Mouse (Mus musculus): ENCODE data around the gene Itga9. TPM values are rescaled to one million over a fixed set of nuclear protein-coding genes. Genes with fewer than 3 reads are reported as not detected.

Itga9 gene
- total and polyA plus RNA-seq, 2 experiments: 9.1 to 15.8 TPM

DNA sequence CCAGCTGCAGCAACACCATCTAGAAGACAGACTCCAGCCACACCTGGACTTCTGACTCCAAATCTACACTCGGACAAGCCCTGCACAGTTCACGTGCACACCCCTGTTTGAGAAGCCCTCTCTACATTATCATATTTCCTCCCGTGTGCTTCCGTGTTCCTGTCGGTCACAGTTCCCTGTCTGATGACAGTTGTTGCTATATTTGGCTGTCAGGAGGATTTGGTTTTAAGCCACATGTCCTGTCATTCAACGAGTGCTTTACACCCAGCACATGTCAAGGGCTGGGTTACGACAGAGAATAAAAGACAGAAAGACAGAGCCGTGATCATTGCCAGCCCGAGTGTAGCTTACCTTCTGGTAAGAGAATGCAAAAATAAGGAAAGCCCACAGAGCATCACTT is 250.2 kb downstream of the Itga9 start:
- TF ChIP-seq CTCF (IDR thresholded peaks at IDR 0.05; ENCODE audit: low read depth, low read length) (no peak), POLR2A (IDR thresholded peaks at IDR 0.05; ENCODE audit: extremely low read depth, insufficient read depth, low read length) (no peak)
- no peak for DNase-seq (ENCODE audit: extremely low read depth, low read depth, low spot score)
- H3K27ac ChIP-seq (replicated peaks; ENCODE audit: insufficient read depth, low read depth, low read length): no peak overlapping the region
- H3K27me3 ChIP-seq (ENCODE audit: control insufficient read depth, insufficient read depth, low read length): no peaks in the 10 kb centered on the region
- WGBS: 71% methylated on average over 9 of the region's 9 CpGs
- H3K4me3 ChIP-seq (ENCODE audit: insufficient read depth, low read depth, low read length): no peak overlapping the region
- no peaks in the 10 kb centered on the region for H3K36me3 ChIP-seq (ENCODE audit: control insufficient read depth, insufficient read depth, low read length)
- H3K9ac ChIP-seq (ENCODE audit: low read depth, low read length): no peak overlapping the region
- H3K4me1 ChIP-seq (ENCODE audit: control insufficient read depth, insufficient read depth, low read length): no peaks in the 10 kb centered on the region
- H3K79me2 ChIP-seq (ENCODE audit: control insufficient read depth, insufficient read depth, low read length): no peaks in the 10 kb centered on the region

DNA sequence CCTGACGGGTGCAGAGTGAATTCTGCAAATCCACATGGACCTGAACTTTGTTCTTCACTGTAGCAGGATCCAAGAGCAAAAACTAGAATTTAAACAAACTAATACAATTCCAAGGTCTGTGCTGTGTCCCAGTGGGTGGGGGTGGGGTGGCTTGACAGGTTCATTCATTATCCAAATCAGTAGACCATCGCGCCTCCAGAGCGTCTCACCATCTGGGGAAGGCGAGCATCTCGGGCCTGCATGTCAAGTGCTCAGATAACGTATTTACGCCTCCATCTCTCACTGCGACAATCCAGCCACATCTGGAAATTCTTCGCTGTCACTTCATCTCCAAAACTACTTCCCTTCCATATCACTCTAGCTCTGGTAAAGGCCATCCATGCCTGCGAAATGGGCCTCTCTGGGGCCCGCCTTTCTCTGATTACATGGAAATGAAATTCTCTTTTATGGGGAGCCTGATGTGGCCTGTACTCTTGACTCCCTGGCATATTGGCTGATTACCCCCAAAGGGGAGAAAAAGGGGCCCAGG is 254.2 kb downstream of the Itga9 start:
- H3K4me3 ChIP-seq (ENCODE audit: insufficient read depth, low read depth, low read length): no peak overlapping the region
- no peaks in the 10 kb centered on the region for H3K79me2 ChIP-seq (ENCODE audit: control insufficient read depth, insufficient read depth, low read length)
- 90% methylated on average over 12 of the region's 12 CpGs for WGBS
- DNase-seq (ENCODE audit: extremely low read depth, low read depth, low spot score): no peak
- no peaks in the 10 kb centered on the region for H3K4me1 ChIP-seq (ENCODE audit: control insufficient read depth, insufficient read depth, low read length)
- no peaks in the 10 kb centered on the region for H3K36me3 ChIP-seq (ENCODE audit: control insufficient read depth, insufficient read depth, low read length)
- H3K27me3 ChIP-seq (ENCODE audit: control insufficient read depth, insufficient read depth, low read length): no peaks in the 10 kb centered on the region
- H3K9ac ChIP-seq (ENCODE audit: low read depth, low read length): no peak overlapping the region
- no peak for TF ChIP-seq CTCF (IDR thresholded peaks at IDR 0.05; ENCODE audit: low read depth, low read length)
- no peak for TF ChIP-seq POLR2A (IDR thresholded peaks at IDR 0.05; ENCODE audit: extremely low read depth, insufficient read depth, low read length)
- no peak overlapping the region for H3K27ac ChIP-seq (replicated peaks; ENCODE audit: insufficient read depth, low read depth, low read length)

DNA sequence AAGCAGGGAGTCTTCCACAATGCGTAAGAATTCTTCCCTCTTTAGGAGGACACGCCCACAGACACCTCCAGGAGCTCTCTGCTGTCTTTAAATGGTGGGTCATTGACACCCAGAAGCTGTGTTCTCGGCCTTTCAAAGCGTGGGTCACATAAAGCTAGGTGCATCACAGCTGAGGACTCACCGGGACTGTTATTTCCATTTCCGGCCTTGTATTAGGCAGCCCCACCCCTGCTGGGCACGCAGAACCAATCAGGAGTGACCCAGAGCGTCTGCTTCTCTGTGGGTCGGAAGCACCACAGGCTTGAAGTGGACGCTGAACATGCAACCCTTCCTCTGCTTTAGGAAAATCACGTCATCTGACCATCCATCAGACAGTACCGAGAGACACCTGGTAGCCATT is 255.7 kb downstream of the Itga9 start:
- no peak overlapping the region for H3K27ac ChIP-seq (replicated peaks; ENCODE audit: insufficient read depth, low read depth, low read length)
- WGBS: 90% methylated on average over 12 of the region's 12 CpGs
- DNase-seq (ENCODE audit: extremely low read depth, low read depth, low spot score): no peak

DNA sequence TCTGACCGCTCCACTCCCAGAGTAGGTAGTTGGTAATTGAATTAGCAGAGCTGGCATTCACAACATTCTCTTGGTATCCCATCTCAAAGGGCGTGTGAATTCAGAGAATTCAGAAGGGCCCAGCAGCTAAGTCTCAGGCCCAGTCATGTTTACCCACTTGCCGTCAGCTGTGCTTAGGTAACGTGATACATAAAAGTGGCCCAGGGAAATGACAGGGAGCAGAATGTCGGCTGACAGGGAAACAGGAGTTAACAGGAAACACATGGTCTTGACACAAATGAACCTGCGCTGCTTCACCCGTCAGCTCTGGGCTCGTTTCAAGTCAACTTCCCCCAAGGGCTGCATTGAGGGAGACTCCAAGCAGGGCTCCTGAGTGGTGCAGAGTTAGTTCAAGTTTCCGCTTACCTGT is 256.4 kb downstream of the Itga9 start:
- no peak overlapping the region for H3K4me3 ChIP-seq (ENCODE audit: insufficient read depth, low read depth, low read length)
- no peak for TF ChIP-seq POLR2A (IDR thresholded peaks at IDR 0.05; ENCODE audit: extremely low read depth, insufficient read depth, low read length)
- TF ChIP-seq CTCF (IDR thresholded peaks at IDR 0.05; ENCODE audit: low read depth, low read length): no peak
- no peaks in the 10 kb centered on the region for H3K36me3 ChIP-seq (ENCODE audit: control insufficient read depth, insufficient read depth, low read length)
- H3K4me1 ChIP-seq (ENCODE audit: control insufficient read depth, insufficient read depth, low read length): no peaks in the 10 kb centered on the region
- DNase-seq (ENCODE audit: extremely low read depth, low read depth, low spot score): no peak
- H3K27me3 ChIP-seq (ENCODE audit: control insufficient read depth, insufficient read depth, low read length): no peaks in the 10 kb centered on the region
- no peaks in the 10 kb centered on the region for H3K79me2 ChIP-seq (ENCODE audit: control insufficient read depth, insufficient read depth, low read length)
- no peak overlapping the region for H3K9ac ChIP-seq (ENCODE audit: low read depth, low read length)
- WGBS: 70% methylated on average over 9 of the region's 9 CpGs
- no peak overlapping the region for H3K27ac ChIP-seq (replicated peaks; ENCODE audit: insufficient read depth, low read depth, low read length)

More for the DNA sequence above, 255.7 kb downstream of the Itga9 start:
- no peaks in the 10 kb centered on the region for H3K36me3 ChIP-seq (ENCODE audit: control insufficient read depth, insufficient read depth, low read length)
- H3K79me2 ChIP-seq (ENCODE audit: control insufficient read depth, insufficient read depth, low read length): no peaks in the 10 kb centered on the region
- no peaks in the 10 kb centered on the region for H3K27me3 ChIP-seq (ENCODE audit: control insufficient read depth, insufficient read depth, low read length)
- H3K9ac ChIP-seq (ENCODE audit: low read depth, low read length): no peak overlapping the region
- H3K4me3 ChIP-seq (ENCODE audit: insufficient read depth, low read depth, low read length): no peak overlapping the region
- no peaks in the 10 kb centered on the region for H3K4me1 ChIP-seq (ENCODE audit: control insufficient read depth, insufficient read depth, low read length)
- TF ChIP-seq CTCF (IDR thresholded peaks at IDR 0.05; ENCODE audit: low read depth, low read length) (no peak), POLR2A (IDR thresholded peaks at IDR 0.05; ENCODE audit: extremely low read depth, insufficient read depth, low read length) (no peak)

DNA sequence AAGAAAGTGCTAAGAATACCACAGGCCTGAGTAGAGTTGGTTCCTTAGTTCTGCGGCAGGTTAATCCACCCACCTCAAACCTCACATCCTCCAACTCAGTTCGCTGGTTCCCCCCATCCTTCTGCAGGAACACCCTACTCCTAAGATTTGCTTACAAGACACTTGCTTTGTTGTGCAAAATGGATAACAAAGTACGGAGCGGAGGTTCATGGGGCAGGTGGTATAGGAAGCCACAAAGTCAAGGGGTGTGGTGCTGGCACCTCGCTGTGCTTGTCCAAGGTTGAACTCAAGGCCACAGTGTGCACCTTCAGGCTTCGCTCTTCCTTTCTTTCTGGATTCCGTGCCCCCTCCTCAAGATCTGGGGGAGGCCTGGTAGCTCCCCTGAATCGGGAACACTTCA is 257.0 kb downstream of the Itga9 start:
- H3K4me3 ChIP-seq (ENCODE audit: insufficient read depth, low read depth, low read length): no peak overlapping the region
- H3K27me3 ChIP-seq (ENCODE audit: control insufficient read depth, insufficient read depth, low read length): no peaks in the 10 kb centered on the region
- TF ChIP-seq CTCF (IDR thresholded peaks at IDR 0.05; ENCODE audit: low read depth, low read length) (no peak), POLR2A (IDR thresholded peaks at IDR 0.05; ENCODE audit: extremely low read depth, insufficient read depth, low read length) (no peak)
- H3K9ac ChIP-seq (ENCODE audit: low read depth, low read length): no peak overlapping the region
- no peak overlapping the region for H3K27ac ChIP-seq (replicated peaks; ENCODE audit: insufficient read depth, low read depth, low read length)
- DNase-seq (ENCODE audit: extremely low read depth, low read depth, low spot score): no peak
- no peaks in the 10 kb centered on the region for H3K4me1 ChIP-seq (ENCODE audit: control insufficient read depth, insufficient read depth, low read length)
- 88% methylated on average over 8 of the region's 8 CpGs for WGBS
- H3K36me3 ChIP-seq (ENCODE audit: control insufficient read depth, insufficient read depth, low read length): no peaks in the 10 kb centered on the region
- no peaks in the 10 kb centered on the region for H3K79me2 ChIP-seq (ENCODE audit: control insufficient read depth, insufficient read depth, low read length)

DNA sequence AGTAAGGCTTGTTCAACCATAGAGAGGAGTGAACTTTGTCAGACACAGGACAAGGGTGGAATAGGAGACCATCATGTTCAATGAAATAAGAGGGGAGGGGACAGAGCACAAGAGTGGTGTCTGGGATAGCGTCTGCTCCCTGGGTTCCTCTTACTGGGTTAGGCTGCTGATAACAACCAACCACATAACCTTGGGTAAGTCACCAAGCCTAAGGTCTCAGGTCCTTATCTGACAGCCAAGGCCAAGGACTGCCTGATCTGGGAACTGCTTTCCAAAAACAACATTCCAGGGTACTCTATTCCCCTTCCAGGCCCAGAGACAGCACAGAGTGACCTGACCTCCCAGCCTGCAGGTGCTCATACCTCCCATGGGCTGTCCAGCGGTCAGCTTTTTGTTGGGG is 260.5 kb downstream of the Itga9 start:
- Histone ChIP-seq H3K36me3 (ENCODE audit: control insufficient read depth, insufficient read depth, low read length) (no peaks in the 10 kb centered on the region; the same call in 1 of the 2 replicates), H3K4me1 (ENCODE audit: control insufficient read depth, insufficient read depth, low read length) (no peaks in the 10 kb centered on the region), H3K79me2 (ENCODE audit: control insufficient read depth, insufficient read depth, low read length) (no peaks in the 10 kb centered on the region), H3K27ac (replicated peaks; ENCODE audit: insufficient read depth, low read depth, low read length) (no peak overlapping the region), H3K27me3 (ENCODE audit: control insufficient read depth, insufficient read depth, low read length) (no peaks in the 10 kb centered on the region), H3K9ac (ENCODE audit: low read depth, low read length) (no peak overlapping the region), H3K4me3 (ENCODE audit: insufficient read depth, low read depth, low read length) (no peak overlapping the region)
- no peak for TF ChIP-seq CTCF (IDR thresholded peaks at IDR 0.05; ENCODE audit: low read depth, low read length)
- TF ChIP-seq POLR2A (IDR thresholded peaks at IDR 0.05; ENCODE audit: extremely low read depth, insufficient read depth, low read length): no peak
- DNase-seq (ENCODE audit: extremely low read depth, low read depth, low spot score): no peak
- WGBS: 72% methylated on average over 2 of the region's 2 CpGs

Measured in liver, adult 2 months (tissue).